Mouse (Mus musculus) ES-E14 (cell line): ENCODE measurements at regions not wholly inside any gene's neighbourhood (a gene's known extent, or its start where the extent isn't known, plus 50 kb on each side); places are given as distances from the start of the nearest gene placed in this dataset.

Experiments used
- DNase-seq: peaks from one replicate; pipeline ENCODE4 v3.0.0-alpha.2; 2013; ENCODE audit warnings: low read depth, low spot score
- H3K27ac ChIP-seq: 2 replicates; pipeline ENCODE4 v1.5.1; 2012; ENCODE audit warnings: low read depth, mild to moderate bottlenecking, low read length, moderate library complexity, mixed read lengths; ENCODE audit not compliant: poor library complexity, insufficient read depth, severe bottlenecking
- H3K36me3 ChIP-seq: 2 replicates; pipeline ENCODE4 v1.6.1; 2012; ENCODE audit warnings: mild to moderate bottlenecking, low read length, moderate library complexity, mixed read lengths; ENCODE audit not compliant: control insufficient read depth, poor library complexity, insufficient read depth, severe bottlenecking
- H3K4me1 ChIP-seq, 2 experiments: fragments of 150-350 bp in 1 of 2; sonication (generic) in 1 of 2; 2 replicates each; pipeline ENCODE4 v1.6.1; 2012; ENCODE audit warnings: low read length in 2 of 2, mild to moderate bottlenecking in 1 of 2, mixed read lengths in 1 of 2; ENCODE audit not compliant: control insufficient read depth in 2 of 2, insufficient read depth in 2 of 2, poor library complexity in 1 of 2
- H3K4me3 ChIP-seq, 2 experiments: fragments of 150-350 bp in 1 of 2; sonication (generic) in 1 of 2; 2 replicates each; pipeline ENCODE4 v1.5.1; 2012; ENCODE audit warnings: low read length in 2 of 2, low read depth in 1 of 2, mild to moderate bottlenecking in 1 of 2, mixed read lengths in 1 of 2; ENCODE audit not compliant: insufficient read depth in 1 of 2, poor library complexity in 1 of 2, severe bottlenecking in 1 of 2
- H3K9ac ChIP-seq: 2 replicates; pipeline ENCODE4 v1.6.1; 2012; ENCODE audit warnings: low read depth, mild to moderate bottlenecking, low read length, mixed read lengths; ENCODE audit not compliant: poor library complexity, insufficient read depth, severe bottlenecking
- H3K9me3 ChIP-seq: fragments of 150-350 bp; sonication (generic); 2 replicates; pipeline ENCODE4 v1.6.1; 2012; ENCODE audit warnings: low read depth, mild to moderate bottlenecking, low read length; ENCODE audit not compliant: control insufficient read depth, insufficient read depth
- CHD2 ChIP-seq: IDR thresholded peaks from 2 replicates; pipeline ENCODE4 v1.6.1; 2014; ENCODE audit warnings: mild to moderate bottlenecking, low read depth, low read length, inconsistent platforms
- HCFC1 ChIP-seq: IDR thresholded peaks from 2 replicates; pipeline ENCODE4 v1.6.1; 2012; ENCODE audit warnings: low read length, inconsistent platforms, borderline replicate concordance; ENCODE audit not compliant: insufficient read depth
- MAFK ChIP-seq: IDR thresholded peaks from 2 replicates; pipeline ENCODE4 v1.6.1; 2014; ENCODE audit warnings: mild to moderate bottlenecking, low read depth, low read length, inconsistent platforms; ENCODE audit not compliant: insufficient read depth
- ZC3H11A ChIP-seq: IDR thresholded peaks from 2 replicates; pipeline ENCODE4 v1.6.1; 2012; ENCODE audit warnings: low read depth, mild to moderate bottlenecking, inconsistent platforms, low read length, borderline replicate concordance
- ZNF384 ChIP-seq: IDR thresholded peaks from 2 replicates; pipeline ENCODE4 v1.6.1; 2012; ENCODE audit warnings: low read depth, low read length, inconsistent platforms
- in situ Hi-C, 2 experiments: fragments of 600-800 bp; cut with MboI; formaldehyde crosslinking; loops; one replicate each; pipeline ENCODE4 v1.15.1; 2025; ENCODE audit warnings: low sequenced_read_pairs in 2 of 2, inconsistent platforms in 1 of 2; ENCODE audit not compliant: unreplicated experiment in 2 of 2

GRCm38 (mm10) chr6:22467334-22467993, 111.4 kb upstream of the Fam3c start:
- no peak overlapping the region for H3K4me3 ChIP-seq
- H3K9me3 ChIP-seq: no peaks in the 10 kb centered on the region
- H3K9ac ChIP-seq: no peak overlapping the region
- H3K4me1 ChIP-seq: no peaks in the 10 kb centered on the region
- TF ChIP-seq ZC3H11A (no peak), CHD2 (no peak), HCFC1 (no peak), ZNF384 (no peak), MAFK (no peak)
- no peak overlapping the region for H3K27ac ChIP-seq
- in situ Hi-C loops: no loop called here
- no peaks in the 10 kb centered on the region for H3K36me3 ChIP-seq
- no peak for DNase-seq

- no peak for DNase-seq
- Histone ChIP-seq H3K4me1 (no peaks in the 10 kb centered on the region), H3K36me3 (no peaks in the 10 kb centered on the region), H3K4me3 (no peak overlapping the region), H3K9me3 (no peaks in the 10 kb centered on the region), H3K27ac (no peak overlapping the region), H3K9ac (no peak overlapping the region)
- in situ Hi-C loops: no loop called here
- TF ChIP-seq ZNF384: 0 out of 2 replicates have a peak, but pooled peaks have one; percentile 22
- TF ChIP-seq CHD2: no peak
- TF ChIP-seq ZC3H11A: no peak
- TF ChIP-seq MAFK: no peak
Observed at GRCm38 (mm10) chr6:22465926-22466325, 109.9 kb upstream of the Fam3c start.

- no peaks in the 10 kb centered on the region for H3K4me1 ChIP-seq
- no peak overlapping the region for H3K4me3 ChIP-seq
- no peak overlapping the region for H3K9ac ChIP-seq
- in situ Hi-C loops: no loop called here
- no peaks in the 10 kb centered on the region for H3K36me3 ChIP-seq
- no peak overlapping the region for H3K27ac ChIP-seq
- DNase-seq: no peak
- TF ChIP-seq ZC3H11A (no peak), MAFK (no peak), ZNF384 (no peak), CHD2 (no peak), HCFC1 (no peak)
- H3K9me3 ChIP-seq: no peaks in the 10 kb centered on the region
Observed at GRCm38 (mm10) chr6:22459440-22460016, 103.5 kb upstream of the Fam3c start.

GRCm38 (mm10) chr6:22452203-22452602, 96.2 kb upstream of the Fam3c start:
- no peak for DNase-seq
- TF ChIP-seq ZC3H11A: no peak
- TF ChIP-seq HCFC1: no peak
- no peak for TF ChIP-seq ZNF384
- no peak for TF ChIP-seq MAFK
- TF ChIP-seq CHD2: no peak
- H3K4me3 ChIP-seq: no peak overlapping the region
- no peaks in the 10 kb centered on the region for H3K4me1 ChIP-seq
- in situ Hi-C loops: no loop called here
- H3K27ac ChIP-seq: no peak overlapping the region
- no peaks in the 10 kb centered on the region for H3K36me3 ChIP-seq
- H3K9me3 ChIP-seq: no peaks in the 10 kb centered on the region
- no peak overlapping the region for H3K9ac ChIP-seq
